Mouse (Mus musculus) layer of hippocampus, adult 11-12 months (tissue): Measurements from ENCODE around the gene Ubtf.
"Not testable (repeated sequence)": the region's sequence is repeated elsewhere in the genome, so short reads cannot be mapped to it uniquely, and the experiment has no call there.

Experiments
- DNase-seq: peaks from one replicate; pipeline ENCODE4 v3.0.0; 2022; ENCODE audit warnings: low spot score

Ubtf gene

GRCm38 (mm10) chr11:102319410-102319792 is at the start of gene Ubtf:
Ubtf (minus strand) TSS chr11:102319742.
- peak; percentile 85 for DNase-seq

- DNase-seq: no peak
These were observed 49.7 kb upstream of the Ubtf start for GRCm38 (mm10) chr11:102369263-102369662.

- no peak for DNase-seq
These were observed 48.8 kb upstream of the Ubtf start for GRCm38 (mm10) chr11:102368347-102368746.

- no peak for DNase-seq
These were observed 48.1 kb upstream of the Ubtf start for GRCm38 (mm10) chr11:102367504-102368280.

- DNase-seq: not testable (repeated sequence)
These were observed 46.6 kb upstream of the Ubtf start, which contains the start of gene Slc4a1 for GRCm38 (mm10) chr11:102366103-102366502. Slc4a1 (minus strand) TSS chr11:102366203.

- no peak for DNase-seq
These were observed 46.2 kb upstream of the Ubtf start for GRCm38 (mm10) chr11:102365699-102366098.

- DNase-seq: no peak
These were observed 45.2 kb upstream of the Ubtf start for GRCm38 (mm10) chr11:102364570-102365371.

- DNase-seq: no peak
These were observed 44.1 kb upstream of the Ubtf start for GRCm38 (mm10) chr11:102363623-102364022.

- DNase-seq: no peak
These were observed 42.4 kb upstream of the Ubtf start for GRCm38 (mm10) chr11:102361776-102362495.

GRCm38 (mm10) chr11:102358365-102358764 is 38.8 kb upstream of the Ubtf start:
- DNase-seq: no peak

GRCm38 (mm10) chr11:102356636-102357350 is 37.3 kb upstream of the Ubtf start:
- no peak for DNase-seq

GRCm38 (mm10) chr11:102356190-102356589 is 36.6 kb upstream of the Ubtf start:
- DNase-seq: no peak

- no peak for DNase-seq
These were observed 36.0 kb upstream of the Ubtf start for GRCm38 (mm10) chr11:102355501-102355900.

- DNase-seq: no peak
These were observed 33.5 kb upstream of the Ubtf start for GRCm38 (mm10) chr11:102353021-102353431.

GRCm38 (mm10) chr11:102352378-102352777 is 32.8 kb upstream of the Ubtf start:
- DNase-seq: no peak

- no peak for DNase-seq
These were observed 31.5 kb upstream of the Ubtf start for GRCm38 (mm10) chr11:102350981-102351523.

- no peak for DNase-seq
These were observed 30.9 kb upstream of the Ubtf start for GRCm38 (mm10) chr11:102350416-102350815.

GRCm38 (mm10) chr11:102349189-102349954 is 29.8 kb upstream of the Ubtf start:
- DNase-seq: no peak

GRCm38 (mm10) chr11:102348771-102349170 is 29.2 kb upstream of the Ubtf start:
- no peak for DNase-seq

GRCm38 (mm10) chr11:102348101-102348585 is 28.6 kb upstream of the Ubtf start:
- DNase-seq: no peak

- no peak for DNase-seq
These were observed 28.1 kb upstream of the Ubtf start for GRCm38 (mm10) chr11:102347683-102348082.
